Mouse (Mus musculus): ENCODE results near the gene Olfr1250.
"Not testable (repeated sequence)": the region's sequence is repeated elsewhere in the genome, so short reads cannot be mapped to it uniquely, and the experiment has no call there.

The Olfr1250 gene

GRCm38 (mm10) chr2:89661367-89661766 lies at the start of gene Olfr1250:
Gene Olfr1250 (minus strand): TSS chr2:89661467.
- DNase-seq = no peak

DNA sequence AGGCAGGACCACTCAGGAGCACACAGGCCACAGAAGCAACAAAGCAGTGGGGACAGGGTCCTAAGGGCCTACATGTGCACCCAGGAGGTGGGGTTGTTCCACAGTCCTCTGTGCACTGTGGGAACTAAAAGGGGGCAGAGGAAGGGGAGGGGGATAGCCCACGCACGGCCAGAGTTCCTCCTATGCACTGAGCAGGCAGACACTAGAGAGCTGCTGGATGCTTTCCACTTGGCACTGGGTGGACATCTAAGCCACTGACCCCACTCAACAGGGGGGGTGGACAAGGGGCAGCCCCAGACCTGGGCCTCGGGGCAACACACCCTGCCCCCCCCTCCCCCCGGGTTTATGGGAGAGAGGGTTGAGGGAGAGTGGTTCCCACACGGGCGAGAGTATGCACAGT lies 30.7 kb upstream of the Olfr1250 start:
- no peak for DNase-seq

DNA sequence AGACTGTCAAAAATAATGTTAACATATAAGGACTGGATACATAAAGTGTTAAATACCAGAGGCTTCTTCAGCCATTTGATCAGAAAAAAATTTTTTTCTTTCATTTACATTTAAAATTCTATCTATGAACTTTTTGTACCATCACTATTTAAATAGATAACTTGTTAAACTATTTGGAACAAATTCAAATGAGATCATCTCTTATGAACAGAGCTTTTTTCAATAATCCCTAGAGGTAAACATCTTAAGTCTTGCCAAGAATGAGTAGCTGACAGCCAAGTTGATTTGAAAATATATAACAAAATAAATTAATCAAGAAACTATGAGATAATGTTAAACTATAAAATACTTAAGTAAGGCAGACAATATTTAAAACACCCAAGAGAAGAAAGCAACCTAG lies 10.6 kb upstream of the Olfr1250 start, which contains the start of gene Olfr1251:
Gene Olfr1251, minus strand, starts transcription at position 101 of the 400 bp plus-strand sequence.
- DNase-seq = no peak

DNA sequence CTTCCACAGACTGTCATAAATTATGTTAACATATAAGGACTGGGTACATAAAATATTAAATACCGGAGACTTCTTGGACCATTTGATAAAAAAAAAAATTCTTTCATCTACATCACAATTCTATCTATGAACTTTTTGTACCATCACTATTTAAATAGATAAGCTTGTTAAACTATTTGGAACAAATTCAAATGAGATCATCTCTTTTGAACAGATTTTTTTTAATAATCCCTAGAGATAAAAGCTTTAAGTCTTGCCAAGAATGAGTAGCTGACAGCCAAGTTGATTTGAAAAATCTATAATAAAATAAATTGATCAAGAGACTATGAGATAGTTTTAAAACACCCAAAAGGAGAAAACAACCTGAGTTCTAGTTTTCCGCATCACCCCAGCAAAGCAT lies 26.4 kb downstream of the Olfr1250 start, which contains the start of gene Olfr1249:
Gene Olfr1249, minus strand, starts transcription at position 101 of the 400 bp plus-strand sequence.
- no peak for DNase-seq

- not testable (repeated sequence) for DNase-seq
These were observed 43.1 kb downstream of the Olfr1250 start, which contains the start of gene Olfr1248 for GRCm38 (mm10) chr2:89618145-89618544. Gene Olfr1248 (minus strand): TSS chr2:89618245.

DNA sequence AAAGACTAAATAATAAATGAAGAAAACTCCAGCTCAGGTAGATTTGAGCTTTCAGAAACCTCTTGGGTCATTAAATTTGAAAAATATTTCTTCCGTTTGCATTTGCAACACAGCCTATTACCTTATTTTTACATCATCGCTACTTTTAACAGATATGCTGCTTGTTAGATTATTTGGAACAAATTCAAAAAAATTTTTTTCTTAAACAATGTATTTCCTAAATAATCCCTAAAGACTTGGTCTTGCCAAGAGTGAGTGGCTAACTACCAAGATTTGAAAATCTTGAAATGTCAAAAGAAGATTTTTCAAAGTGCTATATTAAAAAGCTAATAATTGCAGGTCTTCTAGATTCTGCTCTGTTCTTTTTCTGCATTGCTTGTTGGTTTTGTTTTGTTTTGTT lies 47.2 kb downstream of the Olfr1250 start, which contains the start of gene Olfr1247:
Gene Olfr1247, minus strand, starts transcription at position 101 of the 400 bp plus-strand sequence.
- DNase-seq = no peak
